Mouse (Mus musculus): ENCODE measurements around the gene Pwp2. TPM values are rescaled to one million over a fixed set of nuclear protein-coding genes. Genes with fewer than 3 reads are reported as not detected.
A peak's percentile ranks its signal among the peaks of the same experiment; 100 is the strongest.

Gene Pwp2
- polyA plus RNA-seq, 1 experiment, result 9.1 TPM

DNA sequence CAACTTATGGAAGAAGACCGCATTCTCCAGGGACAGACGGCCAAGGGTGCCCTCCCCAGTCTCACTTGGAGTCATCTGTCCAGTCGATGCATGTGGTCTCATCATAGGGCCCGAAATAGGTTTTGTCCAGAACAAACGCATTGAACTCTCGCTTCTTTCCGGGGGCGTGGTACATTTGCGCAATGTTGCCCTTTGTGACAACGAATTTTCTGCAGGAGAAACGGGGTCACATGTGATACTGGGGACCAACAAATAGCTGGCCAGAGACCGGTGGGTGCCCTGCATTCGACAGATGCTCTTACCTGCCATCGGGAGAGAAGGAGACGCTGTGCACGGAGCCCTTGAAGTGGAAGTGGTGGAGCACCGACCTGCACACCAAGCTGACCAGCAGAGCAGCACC lies 2.6 kb downstream of the Pwp2 start:
- Histone ChIP-seq H3K4me3 (ENCODE audit: insufficient read depth, low read length) (no peak overlapping the region), H3K27ac (ENCODE audit: insufficient read depth, low read length) (no peak overlapping the region), H3K4me1 (ENCODE audit: control insufficient read depth, insufficient read depth, low read length) (no peaks in the 10 kb centered on the region; the same call in 1 of the 2 replicates)
- TF ChIP-seq POLR2A (IDR thresholded peaks at IDR 0.05; ENCODE audit: low read depth, low read length), result no peak
- TF ChIP-seq CTCF (IDR thresholded peaks at IDR 0.05; ENCODE audit: borderline replicate concordance, insufficient read depth, low read length), result no peak

- 0 out of 2 replicates have a peak, but pooled peaks cover 2% of the 10 kb centered on the region for H3K4me1 ChIP-seq (ENCODE audit: control insufficient read depth, insufficient read depth, low read length)
- TF ChIP-seq CTCF (IDR thresholded peaks at IDR 0.05; ENCODE audit: borderline replicate concordance, insufficient read depth, low read length) (no peak), POLR2A (IDR thresholded peaks at IDR 0.05; ENCODE audit: low read depth, low read length) (no peak)
- H3K4me3 ChIP-seq (ENCODE audit: insufficient read depth, low read length), result no peak overlapping the region
- H3K27ac ChIP-seq (ENCODE audit: insufficient read depth, low read length), result no peak overlapping the region
These were observed 10.5 kb downstream of the Pwp2 start for GRCm38 (mm10) chr10:78174474-78174873.

GRCm38 (mm10) chr10:78171581-78171980 lies 13.4 kb downstream of the Pwp2 start:
- Histone ChIP-seq H3K4me3 (ENCODE audit: insufficient read depth, low read length) (no peak overlapping the region), H3K4me1 (ENCODE audit: control insufficient read depth, insufficient read depth, low read length) (0 out of 2 replicates have a peak, but pooled peaks cover 7% of the 10 kb centered on the region), H3K27ac (ENCODE audit: insufficient read depth, low read length) (no peak overlapping the region)
- no peak for TF ChIP-seq CTCF (IDR thresholded peaks at IDR 0.05; ENCODE audit: borderline replicate concordance, insufficient read depth, low read length)
- TF ChIP-seq POLR2A (IDR thresholded peaks at IDR 0.05; ENCODE audit: low read depth, low read length), result no peak

GRCm38 (mm10) chr10:78171057-78171456 lies 13.9 kb downstream of the Pwp2 start:
- Histone ChIP-seq H3K4me3 (ENCODE audit: insufficient read depth, low read length) (no peak overlapping the region), H3K27ac (ENCODE audit: insufficient read depth, low read length) (no peak overlapping the region), H3K4me1 (ENCODE audit: control insufficient read depth, insufficient read depth, low read length) (0 out of 2 replicates have a peak, but pooled peaks cover 7% of the 10 kb centered on the region)
- TF ChIP-seq CTCF (IDR thresholded peaks at IDR 0.05; ENCODE audit: borderline replicate concordance, insufficient read depth, low read length), result no peak
- no peak for TF ChIP-seq POLR2A (IDR thresholded peaks at IDR 0.05; ENCODE audit: low read depth, low read length)

GRCm38 (mm10) chr10:78170445-78170844 lies 14.5 kb downstream of the Pwp2 start:
- TF ChIP-seq POLR2A (IDR thresholded peaks at IDR 0.05; ENCODE audit: low read depth, low read length), result no peak
- no peak for TF ChIP-seq CTCF (IDR thresholded peaks at IDR 0.05; ENCODE audit: borderline replicate concordance, insufficient read depth, low read length)
- H3K4me3 ChIP-seq (ENCODE audit: insufficient read depth, low read length), result no peak overlapping the region
- H3K27ac ChIP-seq (ENCODE audit: insufficient read depth, low read length), result no peak overlapping the region
- H3K4me1 ChIP-seq (ENCODE audit: control insufficient read depth, insufficient read depth, low read length), result 0 out of 2 replicates have a peak, but pooled peaks cover 7% of the 10 kb centered on the region

- 0 out of 2 replicates have a peak, but pooled peaks cover 7% of the 10 kb centered on the region for H3K4me1 ChIP-seq (ENCODE audit: control insufficient read depth, insufficient read depth, low read length)
- no peak within 1 kb of the TSS for H3K27ac ChIP-seq (ENCODE audit: insufficient read depth, low read length)
- H3K4me3 ChIP-seq (ENCODE audit: insufficient read depth, low read length), result peak within 1 kb of the TSS; percentile 70
- TF ChIP-seq POLR2A (IDR thresholded peaks at IDR 0.05; ENCODE audit: low read depth, low read length) (peak; percentile 94), CTCF (IDR thresholded peaks at IDR 0.05; ENCODE audit: borderline replicate concordance, insufficient read depth, low read length) (no peak)
These were observed 15.5 kb downstream of the Pwp2 start, which contains the start of gene D10Jhu81e for GRCm38 (mm10) chr10:78169281-78170042. D10Jhu81e (minus strand) TSS chr10:78169782.

GRCm38 (mm10) chr10:78168792-78169191 lies 16.2 kb downstream of the Pwp2 start:
- Histone ChIP-seq H3K4me1 (ENCODE audit: control insufficient read depth, insufficient read depth, low read length) (0 out of 2 replicates have a peak, but pooled peaks cover 7% of the 10 kb centered on the region), H3K4me3 (ENCODE audit: insufficient read depth, low read length) (peak overlapping the region; percentile 70), H3K27ac (ENCODE audit: insufficient read depth, low read length) (no peak overlapping the region)
- TF ChIP-seq POLR2A (IDR thresholded peaks at IDR 0.05; ENCODE audit: low read depth, low read length) (no peak), CTCF (IDR thresholded peaks at IDR 0.05; ENCODE audit: borderline replicate concordance, insufficient read depth, low read length) (no peak)

- Histone ChIP-seq H3K4me1 (ENCODE audit: control insufficient read depth, insufficient read depth, low read length) (0 out of 2 replicates have a peak, but pooled peaks cover 7% of the 10 kb centered on the region), H3K27ac (ENCODE audit: insufficient read depth, low read length) (no peak overlapping the region), H3K4me3 (ENCODE audit: insufficient read depth, low read length) (no peak overlapping the region)
- TF ChIP-seq POLR2A (IDR thresholded peaks at IDR 0.05; ENCODE audit: low read depth, low read length) (no peak), CTCF (IDR thresholded peaks at IDR 0.05; ENCODE audit: borderline replicate concordance, insufficient read depth, low read length) (no peak)
These were observed 17.2 kb downstream of the Pwp2 start for GRCm38 (mm10) chr10:78167775-78168174.

- H3K4me1 ChIP-seq (ENCODE audit: control insufficient read depth, insufficient read depth, low read length), result 0 out of 2 replicates have a peak, but pooled peaks cover 7% of the 10 kb centered on the region
- no peak overlapping the region for H3K4me3 ChIP-seq (ENCODE audit: insufficient read depth, low read length)
- H3K27ac ChIP-seq (ENCODE audit: insufficient read depth, low read length), result no peak overlapping the region
- TF ChIP-seq CTCF (IDR thresholded peaks at IDR 0.05; ENCODE audit: borderline replicate concordance, insufficient read depth, low read length) (no peak), POLR2A (IDR thresholded peaks at IDR 0.05; ENCODE audit: low read depth, low read length) (no peak)
These were observed 17.6 kb downstream of the Pwp2 start for GRCm38 (mm10) chr10:78167333-78167732.
